Mouse (Mus musculus): ENCODE data around the gene Grin2b. TPM values are rescaled to one million over a fixed set of nuclear protein-coding genes. Genes with fewer than 3 reads are reported as not detected.

The Grin2b gene
- total RNA-seq (2018; cell fraction: chromatin; rRNA removed), result not detected
- total RNA-seq (2018; cell fraction: cytosol; rRNA removed), result not detected
- total RNA-seq (2018; cell fraction: nucleus; rRNA removed), result not detected
- polyA plus RNA-seq (2018), result not detected in 3 replicates

GRCm38 (mm10) chr6:136173191-136173896, at the start of gene Grin2b:
Gene Grin2b, minus strand, starts transcription at chr6:136173511.
- WGBS (ENCODE audit: missing documents), result 4% methylated on average over 24 of the region's 30 CpGs
- Histone ChIP-seq H3K27ac (no peak within 1 kb of the TSS), H3K79me2 (ENCODE audit: inconsistent target) (no peaks in the 10 kb centered on the region), H3K36me3 (ENCODE audit: inconsistent target) (no peaks in the 10 kb centered on the region), H3K4me3 (ENCODE audit: inconsistent target) (no peak within 1 kb of the TSS)

DNA sequence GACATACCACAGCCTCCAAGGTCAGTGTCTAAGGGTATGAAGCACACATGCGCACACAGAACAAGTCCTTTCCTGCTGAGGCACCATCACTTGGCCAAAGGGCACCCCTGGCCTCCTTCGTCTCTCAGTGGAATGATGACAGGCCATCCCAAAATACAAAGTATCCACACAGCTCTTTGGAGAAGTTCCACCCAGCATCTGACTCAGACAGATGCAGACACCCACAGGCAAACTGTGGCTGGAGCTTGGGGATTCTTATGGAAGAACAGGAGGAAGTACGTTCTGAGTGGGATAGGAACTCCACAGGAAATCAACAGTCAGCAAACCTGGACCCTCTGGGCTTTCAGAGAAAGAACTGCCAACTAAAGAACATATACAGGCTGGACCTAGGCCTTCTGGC, 48.6 kb upstream of the Grin2b start:
- no peaks in the 10 kb centered on the region for H3K79me2 ChIP-seq (ENCODE audit: inconsistent target)
- no peaks in the 10 kb centered on the region for H3K36me3 ChIP-seq (ENCODE audit: inconsistent target)
- H3K27ac ChIP-seq, result no peak overlapping the region
- WGBS (ENCODE audit: missing documents), result 84% methylated on average over 3 of the region's 3 CpGs
- no peak overlapping the region for H3K4me3 ChIP-seq (ENCODE audit: inconsistent target)

GRCm38 (mm10) chr6:136210442-136210841, 37.1 kb upstream of the Grin2b start:
- no peaks in the 10 kb centered on the region for H3K79me2 ChIP-seq (ENCODE audit: inconsistent target)
- no peaks in the 10 kb centered on the region for H3K36me3 ChIP-seq (ENCODE audit: inconsistent target)
- H3K4me3 ChIP-seq (ENCODE audit: inconsistent target), result no peak overlapping the region
- H3K27ac ChIP-seq, result no peak overlapping the region
- WGBS (ENCODE audit: missing documents), result 91% methylated on average over 3 of the region's 3 CpGs

DNA sequence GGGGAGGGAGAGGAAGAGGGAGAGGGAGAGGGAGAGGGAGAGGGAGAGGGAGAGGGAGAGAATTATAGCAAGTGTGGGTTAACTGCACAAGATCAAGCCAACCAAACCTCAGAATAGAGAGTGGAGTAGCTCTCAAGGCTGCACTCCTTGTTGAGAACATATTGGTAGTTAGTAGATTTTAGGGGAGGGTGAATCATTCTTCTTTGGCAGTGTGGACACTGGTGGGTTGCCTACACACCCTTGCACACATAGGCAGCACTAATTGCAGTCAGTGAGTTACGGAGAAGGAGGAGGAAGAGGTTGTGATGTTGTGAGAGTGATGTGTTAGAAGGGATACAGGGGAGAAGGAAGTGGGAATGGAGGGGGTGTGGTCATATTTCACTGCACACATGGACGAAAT, 26.5 kb upstream of the Grin2b start:
- Histone ChIP-seq H3K27ac (no peak overlapping the region), H3K79me2 (ENCODE audit: inconsistent target) (no peaks in the 10 kb centered on the region), H3K36me3 (ENCODE audit: inconsistent target) (no peaks in the 10 kb centered on the region), H3K4me3 (ENCODE audit: inconsistent target) (no peak overlapping the region)
- 82% methylated on average over 2 of the region's 2 CpGs for WGBS (ENCODE audit: missing documents)

- H3K27ac ChIP-seq, result no peak overlapping the region
- 91% methylated on average over 5 of the region's 5 CpGs for WGBS (ENCODE audit: missing documents)
- no peaks in the 10 kb centered on the region for H3K36me3 ChIP-seq (ENCODE audit: inconsistent target)
- H3K79me2 ChIP-seq (ENCODE audit: inconsistent target), result no peaks in the 10 kb centered on the region
- H3K4me3 ChIP-seq (ENCODE audit: inconsistent target), result no peak overlapping the region
Observed at GRCm38 (mm10) chr6:136194616-136195015, 21.3 kb upstream of the Grin2b start.

GRCm38 (mm10) chr6:136178066-136178465, 4.8 kb upstream of the Grin2b start:
- no peak overlapping the region for H3K4me3 ChIP-seq (ENCODE audit: inconsistent target)
- WGBS (ENCODE audit: missing documents), result 91% methylated on average over 5 of the region's 9 CpGs
- H3K27ac ChIP-seq, result no peak overlapping the region
- no peaks in the 10 kb centered on the region for H3K79me2 ChIP-seq (ENCODE audit: inconsistent target)
- H3K36me3 ChIP-seq (ENCODE audit: inconsistent target), result no peaks in the 10 kb centered on the region

- H3K27ac ChIP-seq, result no peak overlapping the region
- no peaks in the 10 kb centered on the region for H3K36me3 ChIP-seq (ENCODE audit: inconsistent target)
- WGBS (ENCODE audit: missing documents), result 8% methylated on average over 15 of the region's 15 CpGs
- no peaks in the 10 kb centered on the region for H3K79me2 ChIP-seq (ENCODE audit: inconsistent target)
- no peak overlapping the region for H3K4me3 ChIP-seq (ENCODE audit: inconsistent target)
Observed at GRCm38 (mm10) chr6:136172801-136173190, 515 bp downstream of the Grin2b start.

DNA sequence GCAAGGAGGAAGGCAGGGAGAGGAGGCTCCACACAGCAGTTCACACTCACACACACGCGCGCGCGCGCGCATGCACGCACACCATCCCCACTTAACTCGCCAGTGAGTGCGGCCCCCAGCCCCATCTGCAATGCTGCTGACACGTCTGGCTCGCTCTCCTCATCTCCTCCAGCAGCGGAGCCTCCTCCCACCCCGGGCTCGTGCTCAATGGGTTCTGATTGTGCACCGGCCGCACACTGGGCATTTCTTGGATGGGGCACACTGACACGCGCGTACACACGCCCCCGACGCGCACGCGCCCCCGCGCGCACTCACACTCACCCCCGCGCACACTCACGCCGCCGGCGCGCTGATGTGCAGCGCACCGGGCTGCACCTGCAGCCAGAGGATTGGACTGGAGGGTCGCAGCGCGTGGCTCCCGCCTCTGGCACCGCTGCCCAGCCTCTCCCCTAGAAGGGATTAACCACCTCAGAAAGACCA, 1.1 kb downstream of the Grin2b start:
- Histone ChIP-seq H3K36me3 (ENCODE audit: inconsistent target) (no peaks in the 10 kb centered on the region), H3K79me2 (ENCODE audit: inconsistent target) (no peaks in the 10 kb centered on the region), H3K4me3 (ENCODE audit: inconsistent target) (no peak overlapping the region), H3K27ac (no peak overlapping the region)
- WGBS (ENCODE audit: missing documents), result 4% methylated on average over 41 of the region's 43 CpGs

DNA sequence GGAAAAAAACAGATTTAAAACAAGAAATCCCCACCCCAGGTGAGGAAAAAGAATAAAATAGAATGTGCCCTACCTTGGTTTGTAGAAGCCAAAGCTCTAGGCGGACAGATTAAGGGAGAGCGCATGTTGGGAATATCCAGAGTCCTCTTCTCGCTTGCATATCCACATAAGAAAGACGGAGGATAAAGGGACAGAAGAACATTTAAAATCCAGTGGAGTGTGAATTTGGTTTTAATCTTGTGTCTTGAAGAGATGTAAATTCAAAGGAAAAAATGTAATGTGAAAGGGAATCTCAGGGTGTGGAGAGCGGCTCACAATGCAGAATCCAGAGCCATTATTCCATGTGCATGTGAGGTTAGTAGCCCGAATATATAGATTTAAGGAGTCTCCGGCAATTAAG, 2.0 kb downstream of the Grin2b start:
- WGBS (ENCODE audit: missing documents), result 25% methylated on average over 7 of the region's 7 CpGs
- no peaks in the 10 kb centered on the region for H3K36me3 ChIP-seq (ENCODE audit: inconsistent target)

DNA sequence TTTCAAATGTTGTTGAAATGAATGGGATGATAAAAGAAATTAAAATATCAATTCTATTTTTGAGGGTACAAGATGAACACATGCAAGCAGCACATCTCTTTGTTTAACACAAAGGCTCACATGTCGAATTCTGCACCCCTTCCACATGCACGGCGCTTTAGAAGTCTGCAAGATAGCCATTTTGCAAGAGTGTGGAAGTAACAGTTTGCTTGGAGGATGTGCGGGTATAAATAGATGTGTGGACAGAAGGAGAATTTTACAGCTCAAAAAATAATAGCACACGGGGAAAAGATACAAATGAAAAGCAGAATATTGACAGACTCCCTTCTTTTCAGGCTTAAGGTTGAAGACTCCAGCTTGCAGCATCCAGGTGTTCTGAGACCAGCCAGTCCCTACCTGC, 2.9 kb downstream of the Grin2b start:
- Histone ChIP-seq H3K36me3 (ENCODE audit: inconsistent target) (no peaks in the 10 kb centered on the region), H3K4me3 (ENCODE audit: inconsistent target) (no peak overlapping the region), H3K79me2 (ENCODE audit: inconsistent target) (no peaks in the 10 kb centered on the region), H3K27ac (no peak overlapping the region)
- 85% methylated on average over 5 of the region's 5 CpGs for WGBS (ENCODE audit: missing documents)

More for the DNA sequence above, 2.0 kb downstream of the Grin2b start:
- H3K27ac ChIP-seq, result no peak overlapping the region
- H3K79me2 ChIP-seq (ENCODE audit: inconsistent target), result no peaks in the 10 kb centered on the region
- no peak overlapping the region for H3K4me3 ChIP-seq (ENCODE audit: inconsistent target)

GRCm38 (mm10) chr6:136167361-136167760, 6.0 kb downstream of the Grin2b start:
- WGBS (ENCODE audit: missing documents), result 82% methylated on average over 5 of the region's 5 CpGs
- no peak overlapping the region for H3K27ac ChIP-seq
- H3K36me3 ChIP-seq (ENCODE audit: inconsistent target), result no peaks in the 10 kb centered on the region
- H3K79me2 ChIP-seq (ENCODE audit: inconsistent target), result no peaks in the 10 kb centered on the region
- H3K4me3 ChIP-seq (ENCODE audit: inconsistent target), result no peak overlapping the region

DNA sequence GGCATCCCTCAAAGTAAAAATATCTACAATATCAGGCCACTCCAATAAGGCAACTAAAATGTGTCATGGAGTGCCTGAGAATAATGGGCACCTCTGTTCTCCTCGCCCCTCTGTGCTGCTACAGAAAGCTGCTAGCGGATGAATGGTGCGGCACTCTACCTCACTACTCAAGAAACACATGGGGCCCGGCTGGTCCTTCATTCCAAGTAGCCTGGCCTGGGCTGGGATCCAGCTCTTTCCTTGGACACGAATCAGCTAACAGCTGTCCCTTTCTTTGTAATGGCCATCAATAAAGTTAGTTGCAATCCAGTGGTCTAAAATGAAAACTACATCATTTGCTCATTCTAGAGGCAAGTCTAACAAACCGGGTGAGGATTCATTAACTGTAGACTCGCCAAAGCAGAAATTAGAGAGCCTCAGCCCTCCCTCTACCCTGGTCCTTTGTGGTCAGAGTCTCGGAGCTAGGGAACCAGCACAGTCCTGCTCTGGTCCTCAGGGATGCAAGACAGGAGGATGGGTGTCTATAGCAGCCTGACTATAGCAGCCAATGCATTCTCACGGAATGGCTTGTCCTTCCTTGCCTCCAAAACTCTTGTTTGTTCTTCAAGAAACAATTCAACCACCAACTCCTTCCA, 7.8 kb downstream of the Grin2b start:
- Histone ChIP-seq H3K4me3 (ENCODE audit: inconsistent target) (no peak overlapping the region), H3K79me2 (ENCODE audit: inconsistent target) (no peaks in the 10 kb centered on the region), H3K36me3 (ENCODE audit: inconsistent target) (no peaks in the 10 kb centered on the region), H3K27ac (no peak overlapping the region)
- WGBS (ENCODE audit: missing documents), result 84% methylated on average over 9 of the region's 9 CpGs

- Histone ChIP-seq H3K36me3 (ENCODE audit: inconsistent target) (no peaks in the 10 kb centered on the region), H3K4me3 (ENCODE audit: inconsistent target) (no peak overlapping the region), H3K27ac (no peak overlapping the region), H3K79me2 (ENCODE audit: inconsistent target) (no peaks in the 10 kb centered on the region)
- 77% methylated on average over 11 of the region's 11 CpGs for WGBS (ENCODE audit: missing documents)
Observed at GRCm38 (mm10) chr6:136162090-136162489, 11.2 kb downstream of the Grin2b start.

GRCm38 (mm10) chr6:136153444-136153843, 19.9 kb downstream of the Grin2b start:
- 79% methylated on average over 9 of the region's 9 CpGs for WGBS (ENCODE audit: missing documents)
- H3K27ac ChIP-seq, result no peak overlapping the region
- no peaks in the 10 kb centered on the region for H3K36me3 ChIP-seq (ENCODE audit: inconsistent target)
- H3K4me3 ChIP-seq (ENCODE audit: inconsistent target), result no peak overlapping the region
- H3K79me2 ChIP-seq (ENCODE audit: inconsistent target), result no peaks in the 10 kb centered on the region

DNA sequence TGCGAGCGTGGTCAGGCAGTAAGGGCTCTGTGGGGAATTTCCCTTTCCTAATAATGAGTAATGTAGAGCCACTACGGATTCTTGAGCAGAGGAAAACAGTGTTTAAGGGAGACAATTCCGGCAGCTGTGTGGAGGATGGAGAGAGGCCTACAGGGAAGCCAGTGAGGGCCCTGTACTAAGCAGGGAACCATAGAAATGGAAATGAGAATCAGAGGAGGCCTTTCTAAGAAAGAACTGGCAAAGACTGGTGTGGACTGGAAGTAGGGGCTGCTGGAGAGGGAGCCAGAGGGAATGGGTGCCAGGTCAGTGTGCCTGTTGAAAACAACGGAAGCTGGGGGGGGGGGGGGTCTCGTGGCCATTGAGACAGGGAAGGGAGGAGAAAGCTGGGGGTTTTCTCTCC, 23.2 kb downstream of the Grin2b start:
- Histone ChIP-seq H3K79me2 (ENCODE audit: inconsistent target) (no peaks in the 10 kb centered on the region), H3K4me3 (ENCODE audit: inconsistent target) (no peak overlapping the region), H3K27ac (no peak overlapping the region), H3K36me3 (ENCODE audit: inconsistent target) (no peaks in the 10 kb centered on the region)
- WGBS (ENCODE audit: missing documents), result 54% methylated on average over 6 of the region's 6 CpGs

Measured in macrophage (primary cell).